Mouse (Mus musculus) CH12.LX (cell line): ENCODE data around the gene Coro2a. TPM values are rescaled to one million over a fixed set of nuclear protein-coding genes. Genes with fewer than 3 reads are reported as not detected.

ENCODE experiments used
- DNase-seq: peaks from one replicate; pipeline ENCODE4 v3.0.0-alpha.2; 2013; ENCODE audit errors: extremely low read depth
- H3K27ac ChIP-seq: 2 replicates; pipeline ENCODE4 v1.5.1; 2012; ENCODE audit warnings: low read depth, mild to moderate bottlenecking, control low read depth, moderate library complexity; ENCODE audit not compliant: insufficient read depth
- H3K27me3 ChIP-seq: replicated peaks from 2 replicates; pipeline ENCODE3; 2012; ENCODE audit warnings: inconsistent platforms
- H3K36me3 ChIP-seq, 2 experiments: replicated peaks in 1 of 2; 2 replicates each; pipeline versions ENCODE3 to v1.6.1; 2012; ENCODE audit warnings: inconsistent platforms in 1 of 2, low read length in 1 of 2, mild to moderate bottlenecking in 1 of 2, mixed read lengths in 1 of 2, moderate library complexity in 1 of 2; ENCODE audit not compliant: control insufficient read depth in 1 of 2, insufficient read depth in 1 of 2
- H3K4me1 ChIP-seq, 2 experiments: 2 replicates each; pipeline ENCODE4 v1.6.1; 2012; ENCODE audit warnings: inconsistent platforms in 1 of 2, moderate library complexity in 1 of 2; ENCODE audit not compliant: insufficient read depth in 2 of 2, control insufficient read depth in 1 of 2
- H3K4me2 ChIP-seq: 2 replicates; pipeline ENCODE4 v1.6.1; 2012; ENCODE audit warnings: low read depth, mild to moderate bottlenecking, control low read depth; ENCODE audit not compliant: poor library complexity, insufficient read depth, severe bottlenecking
- H3K4me3 ChIP-seq, 3 experiments: fragments of 150-350 bp in 1 of 3; sonication (generic) in 1 of 3; replicated peaks in 1 of 3; 2 replicates each; pipeline versions ENCODE3 to v1.5.1; 2011 to 2012; ENCODE audit warnings: low read depth in 2 of 3, low read length in 2 of 3, mild to moderate bottlenecking in 2 of 3, moderate library complexity in 2 of 3, control low read depth in 1 of 3, improper control_type of control experiment in 1 of 3, inconsistent platforms in 1 of 3, mixed read lengths in 1 of 3; ENCODE audit not compliant: poor library complexity in 1 of 3
- H3K79me2 ChIP-seq: replicated peaks from 2 replicates; pipeline ENCODE4 v1.6.1; 2012; ENCODE audit warnings: mild to moderate bottlenecking, moderate library complexity; ENCODE audit not compliant: control insufficient read depth, poor library complexity, insufficient read depth, severe bottlenecking; ENCODE audit errors: extremely low read depth
- H3K9ac ChIP-seq: 2 replicates; pipeline ENCODE4 v1.6.1; 2012; ENCODE audit warnings: low read depth, mild to moderate bottlenecking, control low read depth, moderate library complexity; ENCODE audit not compliant: insufficient read depth
- H3K9me3 ChIP-seq: replicated peaks from 2 replicates; pipeline ENCODE3; 2012; ENCODE audit warnings: low read length, inconsistent platforms, mixed read lengths
- CHD1 ChIP-seq: IDR thresholded peaks from 2 replicates; pipeline ENCODE4 v1.6.1; 2012; ENCODE audit warnings: low read depth, low read length, improper control_type of control experiment, inconsistent platforms
- E2F4 ChIP-seq: IDR thresholded peaks from 2 replicates; pipeline ENCODE4 v1.6.1; 2011; ENCODE audit warnings: low read depth, low read length, improper control_type of control experiment; ENCODE audit not compliant: insufficient replicate concordance
- ELF1 ChIP-seq: IDR thresholded peaks from 2 replicates; pipeline ENCODE4 v1.6.1; 2014; ENCODE audit warnings: low read depth, mild to moderate bottlenecking, inconsistent platforms, low read length, improper control_type of control experiment
- HCFC1 ChIP-seq: IDR thresholded peaks from 2 replicates; pipeline ENCODE4 v1.6.1; 2012; ENCODE audit warnings: low read depth, mild to moderate bottlenecking, inconsistent platforms, low read length, improper control_type of control experiment
- IRF4 ChIP-seq: IDR thresholded peaks from 2 replicates; pipeline ENCODE4 v1.6.1; 2014; ENCODE audit warnings: low read depth, mild to moderate bottlenecking, inconsistent platforms, low read length, improper control_type of control experiment
- JUN ChIP-seq: IDR thresholded peaks from 2 replicates; pipeline ENCODE4 v1.6.1; 2011; ENCODE audit warnings: low read depth, mild to moderate bottlenecking, low read length, improper control_type of control experiment, moderate library complexity; ENCODE audit not compliant: insufficient read depth
- JUND ChIP-seq: conservative IDR thresholded peaks from 2 replicates; pipeline ENCODE4 v1.6.1; 2011; ENCODE audit warnings: low read depth, low read length, improper control_type of control experiment
- MEF2A ChIP-seq: IDR thresholded peaks from 2 replicates; pipeline ENCODE4 v1.6.1; 2014; ENCODE audit warnings: low read depth, mild to moderate bottlenecking, inconsistent platforms, low read length, improper control_type of control experiment, borderline replicate concordance
- MXI1 ChIP-seq: IDR thresholded peaks from 2 replicates; pipeline ENCODE4 v1.6.1; 2011; ENCODE audit warnings: mild to moderate bottlenecking, low read depth, low read length, improper control_type of control experiment
- PAX5 ChIP-seq: IDR thresholded peaks from 2 replicates; pipeline ENCODE4 v1.6.1; 2012; ENCODE audit warnings: low read length, inconsistent platforms, mixed read lengths
- POLR2A ChIP-seq: IDR thresholded peaks from 2 replicates; pipeline ENCODE4 v1.6.1; 2011; ENCODE audit warnings: low read depth, mild to moderate bottlenecking, improper control_type of control experiment, low read length
- SIN3A ChIP-seq: IDR thresholded peaks from 2 replicates; pipeline ENCODE4 v1.6.1; 2012; ENCODE audit warnings: low read length, improper control_type of control experiment, inconsistent platforms
- SMC3 ChIP-seq: IDR thresholded peaks from 2 replicates; pipeline ENCODE4 v1.6.1; 2011; ENCODE audit warnings: low read depth, low read length, improper control_type of control experiment
- TBP ChIP-seq: conservative IDR thresholded peaks from 2 replicates; pipeline ENCODE4 v1.6.1; 2011; ENCODE audit warnings: low read depth, low read length, improper control_type of control experiment
- TCF12 ChIP-seq: IDR thresholded peaks from 2 replicates; pipeline ENCODE4 v1.6.1; 2014; ENCODE audit warnings: low read depth, mild to moderate bottlenecking, inconsistent platforms, low read length, improper control_type of control experiment
- USF1 ChIP-seq: IDR thresholded peaks from 2 replicates; pipeline ENCODE4 v1.6.1; 2014; ENCODE audit warnings: low read depth, mild to moderate bottlenecking, inconsistent platforms, low read length, improper control_type of control experiment
- USF2 ChIP-seq: conservative IDR thresholded peaks from 2 replicates; pipeline ENCODE4 v1.6.1; 2011; ENCODE audit warnings: low read depth, low read length, improper control_type of control experiment
- ZMIZ1 ChIP-seq: IDR thresholded peaks from 2 replicates; pipeline ENCODE4 v1.6.1; 2012; ENCODE audit warnings: low read depth, mild to moderate bottlenecking, inconsistent platforms, low read length, improper control_type of control experiment
- dilution Hi-C: fragments of 300-500 bp; cut with MboI; formaldehyde crosslinking; loops from 2 replicates; pipeline ENCODE4 v1.14.3; 2020; ENCODE audit warnings: low sequenced_read_pairs; ENCODE audit not compliant: extremely low pct_unique_long_range_greater_than_20kb, extremely low pct_ligation_motif_present
- in situ Hi-C: fragments of 300-500 bp; cut with MboI; formaldehyde crosslinking; loops from 3 replicates; pipeline ENCODE4 v1.14.3; 2019; ENCODE audit warnings: low sequenced_read_pairs, low pct_ligation_motif_present, low pct_unique_long_range_greater_than_20kb, mixed read lengths
- polyA plus RNA-seq: library from polyadenylated mRNA; unstranded; fragments of >175 nt; gene quantifications from 2 replicates; pipeline ENCODE4 v1.2.1, GENCODE M21; 2012; ENCODE audit warnings: low read depth; ENCODE audit not compliant: insufficient read length
- total RNA-seq, 2 experiments: library from RNA; depleted of rRNA; stranded (reverse); fragments of 300-350 nt in 1 of 2; fragments of >200 nt in 1 of 2; gene quantifications; 2 replicates each; pipeline ENCODE4 v1.2.3; 2012 to 2014

The Coro2a gene
- total and polyA plus RNA-seq, 3 experiments, result 24.6 to 223 (median 129) TPM

- TF ChIP-seq TBP (peak; percentile 58; the same call in 1 of the 2 replicates), JUND (no peak), POLR2A (peak; percentile 84), MEF2A (no peak), JUN (no peak), HCFC1 (peak; percentile 53; the same call in 1 of the 2 replicates), PAX5 (no peak), SMC3 (no peak), E2F4 (no peak), USF2 (no peak), SIN3A (peak; percentile 69), MXI1 (peak; percentile 96), ZMIZ1 (peak; percentile 71), CHD1 (no peak), USF1 (no peak)
These were observed 112.7 kb downstream of the Coro2a start, which contains the start of gene Nans (continued) for GRCm38 (mm10) chr4:46489028-46489925.

- Histone ChIP-seq H3K36me3 (peaks cover 3 to 12% of the 10 kb centered on the region in 2 experiments), H3K9me3 (no peaks in the 10 kb centered on the region), H3K4me1 (peaks cover 10 to 43% of the 10 kb centered on the region in 2 experiments; a peak in 3 of 4 replicates), H3K27me3 (no peaks in the 10 kb centered on the region), H3K4me3 (no peak overlapping the region), H3K79me2 (peaks cover 31% of the 10 kb centered on the region), H3K9ac (no peak overlapping the region), H3K4me2 (no peak overlapping the region), H3K27ac (no peak overlapping the region)
- in situ Hi-C loops, result loop anchor here (5.0 to 25.0 kb wide), 2 partner anchors 105 to 275 kb away; no protein-coding TSS in a partner anchor
- dilution Hi-C loops, result no loop called here
- DNase-seq, result no peak
- TF ChIP-seq IRF4 (no peak), TCF12 (no peak), ELF1 (no peak)
These were observed 114.7 kb downstream of the Coro2a start for GRCm38 (mm10) chr4:46487348-46487747.

Other genes with a start within 250 kb of the Coro2a start
- gene Trmo, start 212.8 kb downstream of the Coro2a start, total RNA-seq (2012; rRNA removed), result 17.5 and 18.8 TPM in 2 replicates
- gene Trmo, start 212.8 kb downstream of the Coro2a start, total RNA-seq (2014; rRNA removed), result 24.1 and 27.0 TPM in 2 replicates
- 10.9 and 15.4 TPM in 2 replicates for gene Trmo, start 212.8 kb downstream of the Coro2a start, polyA plus RNA-seq
- 0.04 TPM in 1 of 2 replicates, not detected in the other for gene Hemgn, start 188.7 kb downstream of the Coro2a start, total RNA-seq (2012; rRNA removed)
- 0.09 TPM in 1 of 2 replicates, not detected in the other for gene Hemgn, start 188.7 kb downstream of the Coro2a start, total RNA-seq (2014; rRNA removed)
- gene Hemgn, start 188.7 kb downstream of the Coro2a start, polyA plus RNA-seq, result 0.11 TPM in 1 of 2 replicates, not detected in the other
- gene Anp32b, start 151.3 kb downstream of the Coro2a start, total RNA-seq (2012; rRNA removed), result 37.5 and 45.2 TPM in 2 replicates
- 22.9 and 29.4 TPM in 2 replicates for gene Anp32b, start 151.3 kb downstream of the Coro2a start, total RNA-seq (2014; rRNA removed)
- 864 and 1,039 TPM in 2 replicates for gene Anp32b, start 151.3 kb downstream of the Coro2a start, polyA plus RNA-seq
- 103 and 119 TPM in 2 replicates for gene Nans, start 113.0 kb downstream of the Coro2a start, total RNA-seq (2012; rRNA removed)
- 140 and 150 TPM in 2 replicates for gene Nans, start 113.0 kb downstream of the Coro2a start, total RNA-seq (2014; rRNA removed)
- gene Nans, start 113.0 kb downstream of the Coro2a start, polyA plus RNA-seq, result 127 and 173 TPM in 2 replicates
- gene Trim14, start 66.1 kb downstream of the Coro2a start, total RNA-seq (2012; rRNA removed), result 24.4 and 26.5 TPM in 2 replicates
- 11.6 and 13.8 TPM in 2 replicates for gene Trim14, start 66.1 kb downstream of the Coro2a start, total RNA-seq (2014; rRNA removed)
- 26.0 and 35.4 TPM in 2 replicates for gene Trim14, start 66.1 kb downstream of the Coro2a start, polyA plus RNA-seq
- gene Tbc1d2, start 48.0 kb upstream of the Coro2a start, total RNA-seq (2012; rRNA removed), result 0.59 and 1.1 TPM in 2 replicates
- gene Tbc1d2, start 48.0 kb upstream of the Coro2a start, total RNA-seq (2014; rRNA removed), result 0.12 TPM in 2 replicates
- gene Tbc1d2, start 48.0 kb upstream of the Coro2a start, polyA plus RNA-seq, result 0.27 and 0.29 TPM in 2 replicates